In the genomic region with DNA sequence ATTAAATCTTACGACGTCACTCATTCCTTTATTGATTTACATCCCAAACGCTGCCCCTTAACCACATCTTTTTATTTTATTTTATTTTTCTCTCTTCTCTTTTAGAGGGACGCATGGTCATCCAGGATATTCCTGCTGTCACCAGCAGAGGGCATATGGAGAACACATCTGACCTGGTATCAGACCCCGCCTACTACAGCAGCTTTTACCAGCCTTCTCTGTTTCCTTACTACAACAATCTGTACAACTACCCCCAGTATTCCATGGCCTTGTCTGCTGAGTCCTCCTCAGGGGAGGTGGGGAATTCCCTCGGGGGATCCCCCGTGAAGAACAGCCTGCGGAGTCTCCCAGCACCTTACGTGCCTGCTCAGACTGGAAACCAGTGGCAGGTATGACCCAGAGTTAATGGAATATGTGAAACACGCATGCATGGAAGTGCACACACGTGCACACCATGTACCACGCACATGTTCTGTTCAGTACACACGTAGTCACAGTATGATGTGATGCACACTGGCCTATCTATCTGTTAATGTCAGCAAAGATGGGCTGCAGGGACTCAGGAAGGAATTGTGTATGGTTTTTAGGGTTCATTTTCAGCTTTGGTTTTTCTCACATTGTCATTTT, we compare ENCODE assay signal across 9 mouse cellular contexts. TPM values are rescaled to one million over a fixed set of nuclear protein-coding genes. Genes with fewer than 3 reads are reported as not detected.
DNase-seq lines count a peak whose midpoint lies in the region; ATAC-seq and TF ChIP-seq lines count a peak whose summit lies in the region.
"Had no signal": no experiment of that assay in that cellular context is flagged by ENCODE, and none has a peak within 500 bp of the region (broad histone marks: within the 10 kb centered on the region; RNA-seq: fewer than 3 reads in every experiment).

No protein-coding gene starts in this region.

- no peak overlapping the region for H3K4me2 ChIP-seq in forebrain, embryonic 14.5 days (ENCODE audit: low read length)
- H3K4me2 ChIP-seq in hindbrain, postnatal 0 days (ENCODE audit: low read depth, low read length), result no peak overlapping the region

- WGBS in forebrain, embryonic 14.5 days, result 38% methylated on average over 13 of the region's 13 CpGs
- 36% methylated on average over 13 of the region's 13 CpGs for WGBS in hindbrain, postnatal 0 days
- 32% methylated on average over 13 of the region's 13 CpGs for WGBS in small intestine, adult 2 months

- H3K9me3 ChIP-seq in forebrain, embryonic 14.5 days (replicated peaks; ENCODE audit: control insufficient read depth, low read length), result no peaks in the 10 kb centered on the region
- no peaks in the 10 kb centered on the region for H3K9me3 ChIP-seq in hindbrain, postnatal 0 days (ENCODE audit: low read length)

- ATAC-seq in cerebellum, adult (ENCODE audit: insufficient number of reproducible peaks, low FRiP score, low TSS enrichment), result peak; percentile 31; the same call in 1 of the 2 replicates
- peak; percentile 79 for ATAC-seq in forebrain, embryonic 14.5 days
- peak; percentile 70; the same call in 1 of the 2 replicates for ATAC-seq in hindbrain, postnatal 0 days
- peak; percentile 75 for ATAC-seq in megakaryocyte progenitor cell, adult 5-6 weeks (replicated peaks; ENCODE audit: poor library complexity)

- no peak overlapping the region for H3K4me3 ChIP-seq in forebrain, embryonic 14.5 days (ENCODE audit: low read depth, low read length)
- H3K4me3 ChIP-seq in hindbrain, postnatal 0 days (ENCODE audit: low read length), result no peak overlapping the region
- H3K4me3 ChIP-seq in small intestine, adult 2 months (ENCODE audit: low read depth, low read length), result no peak overlapping the region

- H3K27ac ChIP-seq in forebrain, embryonic 14.5 days (ENCODE audit: low read depth, low read length), result no peak overlapping the region
- H3K27ac ChIP-seq in hindbrain, postnatal 0 days, result no peak overlapping the region
- H3K27ac ChIP-seq in small intestine, adult 2 months (ENCODE audit: insufficient read depth, low read depth, low read length), result no peak overlapping the region
- H3K27ac ChIP-seq: macrophage had no signal

- no peaks in the 10 kb centered on the region for H3K27me3 ChIP-seq in forebrain, embryonic 14.5 days (replicated peaks; ENCODE audit: control insufficient read depth, insufficient read depth, low read length)
- no peaks in the 10 kb centered on the region for H3K27me3 ChIP-seq in hindbrain, postnatal 0 days (ENCODE audit: insufficient read depth, low read length)
- no peaks in the 10 kb centered on the region for H3K27me3 ChIP-seq in small intestine, adult 2 months (ENCODE audit: control insufficient read depth, insufficient read depth, low read length)

- TF ChIP-seq CTCF in hindbrain, postnatal 0 days (IDR thresholded peaks at IDR 0.05; ENCODE audit: low read depth), result peak; percentile 84
- TF ChIP-seq CTCF in small intestine, adult 2 months (IDR thresholded peaks at IDR 0.05; ENCODE audit: extremely low read depth, insufficient read length, insufficient replicate concordance, low read depth, low read length), result peak; percentile 49; the same call in 1 of the 2 replicates

- TF ChIP-seq POLR2A in small intestine, adult 2 months (IDR thresholded peaks at IDR 0.05; ENCODE audit: low read depth, low read length), result no peak

- DNase-seq in cerebellum, adult 11-12 months, result no peak
- DNase-seq in cerebellum, adult 11 months, result peak; percentile 7
- DNase-seq in forebrain, embryonic 14.5 days (ENCODE audit: low spot score), result peak; percentile 83
- DNase-seq in hindbrain, postnatal 0 days (ENCODE audit: low spot score), result peak; percentile 76
- peak; percentile 13 to 39 for DNase-seq in left cerebral cortex, adult 18-20 months (ENCODE audit: low spot score in 2 of 2)

- H3K36me3 ChIP-seq in forebrain, embryonic 14.5 days (ENCODE audit: control insufficient read depth, insufficient read depth, low read length), result no peaks in the 10 kb centered on the region
- no peaks in the 10 kb centered on the region for H3K36me3 ChIP-seq in hindbrain, postnatal 0 days (ENCODE audit: insufficient read depth, low read length)
- no peaks in the 10 kb centered on the region for H3K36me3 ChIP-seq in small intestine, adult 2 months (ENCODE audit: control insufficient read depth, insufficient read depth, low read length)

- H3K9ac ChIP-seq in forebrain, embryonic 14.5 days (ENCODE audit: low read length), result no peak overlapping the region
- H3K9ac ChIP-seq in hindbrain, postnatal 0 days (replicated peaks; ENCODE audit: low read length), result no peak overlapping the region

- no peaks in the 10 kb centered on the region for H3K4me1 ChIP-seq in forebrain, embryonic 14.5 days (ENCODE audit: control insufficient read depth, insufficient read depth, low read length)
- no peaks in the 10 kb centered on the region for H3K4me1 ChIP-seq in hindbrain, postnatal 0 days (ENCODE audit: insufficient read depth, low read length)
- no peaks in the 10 kb centered on the region; the same call in 1 of the 2 replicates for H3K4me1 ChIP-seq in small intestine, adult 2 months (ENCODE audit: control insufficient read depth, insufficient read depth, insufficient read length, low read length)

RNA-seq across cellular contexts. Expression of a gene that starts 40.4 kb away (rescaled TPM):
- polyA plus RNA-seq in forebrain, embryonic 14.5 days (2014; fragmentation: Nextera tagmentation; extraction: Ambion mirVana), result 0.19 TPM in 1 of 2 replicates, not detected in the other
- total RNA-seq in hindbrain, postnatal 0 days (2014; rRNA removed), result not detected in 2 replicates
- polyA plus RNA-seq in hindbrain, postnatal 0 days (2015; fragmentation: Nextera tagmentation; extraction: Ambion mirVana), result not detected in 2 replicates
- total RNA-seq in left cerebral cortex, adult 18-20 months (2021), result not detected
- total RNA-seq in megakaryocyte progenitor cell, adult 5-6 weeks (2015), result not detected in 2 replicates
- not detected in 2 replicates for total RNA-seq in megakaryocyte progenitor cell, adult 5-6 weeks (2017)
- not detected in 2 replicates for polyA plus RNA-seq in small intestine, adult 2 months (2012; rRNA removed)
- polyA plus RNA-seq: macrophage had no signal
